Mouse (Mus musculus) lung, embryonic 16.5 days (tissue): ENCODE measurements around the gene Vezt. TPM values are rescaled to one million over a fixed set of nuclear protein-coding genes. Genes with fewer than 3 reads are reported as not detected.
A peak's percentile ranks its signal among the peaks of the same experiment; 100 is the strongest.

ENCODE experiments used
- microRNA counts: library from miRNA; unstranded; fragments of <30 nt; microRNA quantifications from one replicate; lab custom pipeline; 2016
- microRNA-seq: library from miRNA; unstranded; fragments of <30 nt; microRNA quantifications from one replicate; pipeline ENCODE4, GENCODE M21; 2016
- polyA plus RNA-seq: library from polyadenylated mRNA; unstranded; fragments of >200 nt; fragmentation: Nextera tagmentation; extraction: Ambion mirVana; gene quantifications from 2 replicates; pipeline ENCODE4 v1.2.1, GENCODE M21; 2015

Gene Vezt
- polyA plus RNA-seq, 1 experiment from 2014 or later: 27.3 TPM

MicroRNA genes within 50 kb of the gene (microRNA counts, 519-probe panel; counts per million panel counts)
- 3,049 counts per million, percentile 58 among the panel's probes with 10 or more counts for microRNA mmu-miR-331-3p (lab: Ali Mortazavi, UCI)
- microRNA mmu-miR-331-5p (lab: Ali Mortazavi, UCI): 1,399 counts per million, percentile 17 among the panel's probes with 10 or more counts

Small RNA genes within 50 kb of the gene (microRNA-seq; reads per million reads assigned to microRNA genes)
- gene Mir331: 78.6 reads per million, percentile 48 among the genes with 10 or more reads in this experiment

Other genes with a start within 250 kb of the Vezt start
- gene Usp44, start 204.3 kb downstream of the Vezt start, polyA plus RNA-seq: 0.14 and 0.28 TPM in 2 replicates
- 179 and 192 TPM in 2 replicates for gene Metap2, start 138.7 kb downstream of the Vezt start, polyA plus RNA-seq
- gene Fgd6, start 184 bp upstream of the Vezt start, polyA plus RNA-seq: 2.9 and 3.1 TPM in 2 replicates
- gene Nr2c1, start 112.2 kb upstream of the Vezt start, polyA plus RNA-seq: 9.3 and 9.8 TPM in 2 replicates
- 294 and 308 TPM in 2 replicates for gene Ndufa12, start 162.9 kb upstream of the Vezt start, polyA plus RNA-seq